11 mouse cellular contexts compared by ENCODE assay signal in genomic region chr8:117200803-117201202, GRCm38 (mm10). TPM values are rescaled to one million over a fixed set of nuclear protein-coding genes. Genes with fewer than 3 reads are reported as not detected.
A peak's percentile ranks its signal among the peaks of the same experiment; 100 is the strongest.
DNase-seq lines count a peak whose midpoint lies in the region; ATAC-seq and TF ChIP-seq lines count a peak whose summit lies in the region.
"Had no signal": no experiment of that assay in that cellular context is flagged by ENCODE, and none has a peak within 500 bp of the region (broad histone marks: within the 10 kb centered on the region; RNA-seq: fewer than 3 reads in every experiment).

No protein-coding gene starts in this region.

- no peak overlapping the region for H3K4me3 ChIP-seq in heart, embryonic 10.5 days
- H3K4me3 ChIP-seq in midbrain, embryonic 11.5 days (ENCODE audit: low read depth, low read length): no peak overlapping the region
- no peak overlapping the region for H3K4me3 ChIP-seq in midbrain, embryonic 13.5 days (replicated peaks)
- H3K4me3 ChIP-seq in liver, embryonic 16.5 days (ENCODE audit: low read depth, low read length): peak overlapping the region; percentile 42
- H3K4me3 ChIP-seq in stomach, postnatal 0 days (ENCODE audit: low read depth, low read length): no peak overlapping the region
- H3K4me3 ChIP-seq: neural tube, embryonic 12.5 days had no signal

- H3K27me3 ChIP-seq in heart, embryonic 10.5 days (ENCODE audit: insufficient read depth, poor library complexity, severe bottlenecking): no peaks in the 10 kb centered on the region
- H3K27me3 ChIP-seq in midbrain, embryonic 11.5 days (ENCODE audit: control insufficient read depth, insufficient read depth, low read length): no peaks in the 10 kb centered on the region
- no peaks in the 10 kb centered on the region for H3K27me3 ChIP-seq in midbrain, embryonic 13.5 days
- H3K27me3 ChIP-seq in liver, embryonic 16.5 days (ENCODE audit: control insufficient read depth, insufficient read depth, low read depth, low read length): no peaks in the 10 kb centered on the region
- no peaks in the 10 kb centered on the region for H3K27me3 ChIP-seq in stomach, postnatal 0 days (ENCODE audit: control insufficient read depth, insufficient read depth, low read length)
- H3K27me3 ChIP-seq: neural tube, embryonic 12.5 days had no signal

- H3K4me2 ChIP-seq in midbrain, embryonic 11.5 days: no peak overlapping the region
- H3K4me2 ChIP-seq in midbrain, embryonic 13.5 days (replicated peaks): no peak overlapping the region
- H3K4me2 ChIP-seq in liver, embryonic 16.5 days (ENCODE audit: low read depth, low read length): peak overlapping the region; percentile 55
- no peak overlapping the region for H3K4me2 ChIP-seq in stomach, postnatal 0 days (replicated peaks; ENCODE audit: low read depth)
- H3K4me2 ChIP-seq: neural tube, embryonic 12.5 days had no signal

- peaks cover 40% of the 10 kb centered on the region for H3K36me3 ChIP-seq in heart, embryonic 10.5 days
- H3K36me3 ChIP-seq in midbrain, embryonic 11.5 days (ENCODE audit: control insufficient read depth, insufficient read depth, low read length): peaks cover 10% of the 10 kb centered on the region
- peaks cover 48% of the 10 kb centered on the region for H3K36me3 ChIP-seq in midbrain, embryonic 13.5 days
- peaks cover 5% of the 10 kb centered on the region; the same call in 1 of the 2 replicates for H3K36me3 ChIP-seq in liver, embryonic 16.5 days (ENCODE audit: control insufficient read depth, insufficient read depth)
- H3K36me3 ChIP-seq in stomach, postnatal 0 days (ENCODE audit: control insufficient read depth, insufficient read depth, low read length): peaks cover 11% of the 10 kb centered on the region

- no peak for TF ChIP-seq EP300 in stomach, postnatal 0 days (optimal IDR thresholded peaks at IDR 0.05)

- no peak for ATAC-seq in midbrain, embryonic 11.5 days (ENCODE audit: low FRiP score)
- no peak for ATAC-seq in midbrain, embryonic 13.5 days
- peak; percentile 76 for ATAC-seq in liver, embryonic 16.5 days (ENCODE audit: low read depth)
- no peak for ATAC-seq in stomach, postnatal 0 days (ENCODE audit: low FRiP score, low TSS enrichment)
- ATAC-seq: forebrain, embryonic 14.5 days had no signal

- peak overlapping the region; percentile 81 for H3K27ac ChIP-seq in heart, embryonic 10.5 days
- no peak overlapping the region for H3K27ac ChIP-seq in midbrain, embryonic 11.5 days (ENCODE audit: low read depth, low read length)
- no peak overlapping the region for H3K27ac ChIP-seq in midbrain, embryonic 13.5 days
- H3K27ac ChIP-seq in liver, embryonic 16.5 days (ENCODE audit: low read length): peak overlapping the region; percentile 96
- H3K27ac ChIP-seq in stomach, postnatal 0 days (replicated peaks): 0 out of 2 replicates have a peak overlapping the region, but pooled peaks have one; percentile 40
- H3K27ac ChIP-seq: neural tube, embryonic 12.5 days had no signal

- H3K4me1 ChIP-seq in heart, embryonic 10.5 days: peaks cover 51% of the 10 kb centered on the region
- 0 out of 2 replicates have a peak, but pooled peaks cover 2% of the 10 kb centered on the region for H3K4me1 ChIP-seq in midbrain, embryonic 11.5 days (ENCODE audit: control insufficient read depth, insufficient read depth, low read length)
- H3K4me1 ChIP-seq in midbrain, embryonic 13.5 days (replicated peaks): peaks cover 16% of the 10 kb centered on the region
- peaks cover 63% of the 10 kb centered on the region for H3K4me1 ChIP-seq in liver, embryonic 16.5 days (ENCODE audit: control insufficient read depth, low read depth, low read length)
- H3K4me1 ChIP-seq in stomach, postnatal 0 days (replicated peaks; ENCODE audit: control insufficient read depth, insufficient read depth): peaks cover 4% of the 10 kb centered on the region; the same call in 1 of the 2 replicates

- no peak for TF ChIP-seq CTCF in stomach, postnatal 0 days (IDR thresholded peaks at IDR 0.05; ENCODE audit: low read depth)

- 74% methylated on average over 9 of the region's 9 CpGs for WGBS in heart, embryonic 10.5 days
- WGBS in midbrain, embryonic 11.5 days: 90% methylated on average over 9 of the region's 9 CpGs
- WGBS in midbrain, embryonic 13.5 days: 89% methylated on average over 9 of the region's 9 CpGs
- WGBS in liver, embryonic 16.5 days (ENCODE audit: insufficient replicate concordance): 49% methylated on average over 9 of the region's 9 CpGs
- WGBS in stomach, postnatal 0 days: 68% methylated on average over 9 of the region's 9 CpGs

- peak; percentile 89 for DNase-seq in heart, embryonic 10.5 days (ENCODE audit: low spot score)
- no peak for DNase-seq in heart, adult 8-10 months (ENCODE audit: low spot score)
- peak; percentile 67 for DNase-seq in midbrain, embryonic 11.5 days (ENCODE audit: low spot score, missing footprints)
- DNase-seq in stomach, postnatal 0 days (ENCODE audit: low spot score): no peak
- no peak for DNase-seq in cerebellum, postnatal 14 days
- DNase-seq in adrenal gland, postnatal 10 days: no peak
- DNase-seq: cerebellum, adult 18-20 months had no signal

- no peaks in the 10 kb centered on the region for H3K9me3 ChIP-seq in heart, embryonic 10.5 days
- H3K9me3 ChIP-seq in midbrain, embryonic 11.5 days (ENCODE audit: control insufficient read depth, low read length): no peaks in the 10 kb centered on the region
- H3K9me3 ChIP-seq in midbrain, embryonic 13.5 days: no peaks in the 10 kb centered on the region
- no peaks in the 10 kb centered on the region for H3K9me3 ChIP-seq in liver, embryonic 16.5 days (replicated peaks; ENCODE audit: control insufficient read depth, low read length)
- no peaks in the 10 kb centered on the region for H3K9me3 ChIP-seq in stomach, postnatal 0 days (ENCODE audit: control insufficient read depth, low read length)
- H3K9me3 ChIP-seq: neural tube, embryonic 12.5 days had no signal

- no peak overlapping the region for H3K9ac ChIP-seq in midbrain, embryonic 11.5 days (ENCODE audit: low read length)
- no peak overlapping the region for H3K9ac ChIP-seq in midbrain, embryonic 13.5 days (replicated peaks)
- peak overlapping the region; percentile 54 for H3K9ac ChIP-seq in liver, embryonic 16.5 days (ENCODE audit: low read depth, low read length)
- H3K9ac ChIP-seq in stomach, postnatal 0 days (ENCODE audit: low read length): no peak overlapping the region
- H3K9ac ChIP-seq: neural tube, embryonic 12.5 days had no signal

RNA-seq across cellular contexts. Expression of gene Gan, which starts 42.9 kb away (rescaled TPM):
- 1.9 TPM in 2 replicates for polyA plus RNA-seq in heart, embryonic 10.5 days (2016; fragmentation: Nextera tagmentation; extraction: Ambion mirVana)
- 1 to 10 TPM; 4.3 to 5.2 (median 4.8) TPM for total RNA-seq in heart, adult 8-10 months (2022)
- 2.2 and 2.3 TPM in 2 replicates for polyA plus RNA-seq in midbrain, embryonic 11.5 days (2014; fragmentation: Nextera tagmentation; extraction: Ambion mirVana)
- 2.9 and 3.0 TPM in 2 replicates for polyA plus RNA-seq in midbrain, embryonic 13.5 days (2015; fragmentation: Nextera tagmentation; extraction: Ambion mirVana)
- polyA plus RNA-seq in liver, embryonic 16.5 days (2015; fragmentation: Nextera tagmentation; extraction: Ambion mirVana): 0.58 and 0.63 TPM in 2 replicates
- polyA plus RNA-seq in stomach, postnatal 0 days (2015; fragmentation: Nextera tagmentation; extraction: Ambion mirVana): 1.5 and 2.4 TPM in 2 replicates
- total RNA-seq in adrenal gland, postnatal 10 days (2021): 10 to 100 TPM in 1 of 2 experiments, 1 to 10 TPM in 1; 7.7 to 12.1 TPM

RNA-seq across cellular contexts. Expression of gene Cmip, which starts 56.1 kb away (rescaled TPM):
- 6.4 and 8.3 TPM in 2 replicates for polyA plus RNA-seq in heart, embryonic 10.5 days (2016; fragmentation: Nextera tagmentation; extraction: Ambion mirVana)
- 10 to 100 TPM; 14.4 to 20.4 (median 16.3) TPM for total RNA-seq in heart, adult 8-10 months (2022)
- 23.7 and 28.5 TPM in 2 replicates for polyA plus RNA-seq in midbrain, embryonic 11.5 days (2014; fragmentation: Nextera tagmentation; extraction: Ambion mirVana)
- polyA plus RNA-seq in midbrain, embryonic 13.5 days (2015; fragmentation: Nextera tagmentation; extraction: Ambion mirVana): 65.3 and 71.7 TPM in 2 replicates
- polyA plus RNA-seq in liver, embryonic 16.5 days (2015; fragmentation: Nextera tagmentation; extraction: Ambion mirVana): 8.4 and 9.1 TPM in 2 replicates
- polyA plus RNA-seq in stomach, postnatal 0 days (2015; fragmentation: Nextera tagmentation; extraction: Ambion mirVana): 19.9 and 22.9 TPM in 2 replicates
- 10 to 100 TPM; 77.7 to 82.3 TPM for total RNA-seq in adrenal gland, postnatal 10 days (2021)

Comparison
In these comparisons a context has a peak if more than half of its experiments do, and no peak if none do; other contexts are left out.
1. DNase-seq: peak in heart, embryonic 10.5 days (single experiment) and midbrain, embryonic 11.5 days (single experiment); none in heart, adult 8-10 months (single experiment), stomach, postnatal 0 days (single experiment), cerebellum, postnatal 14 days (0 of 2) and adrenal gland, postnatal 10 days (single experiment).
2. H3K27ac ChIP-seq: peak in heart, embryonic 10.5 days (single experiment), liver, embryonic 16.5 days (single experiment) and stomach, postnatal 0 days (single experiment); none in midbrain, embryonic 11.5 days (single experiment) and midbrain, embryonic 13.5 days (single experiment).